Mouse (Mus musculus) hindbrain, postnatal 0 days (tissue): ENCODE data around the gene Sec14l1. TPM values are rescaled to one million over a fixed set of nuclear protein-coding genes. Genes with fewer than 3 reads are reported as not detected.

Source experiments
- ATAC-seq: fragments of 200-750 bp; cut with Nextera tagmentation; 2 replicates; pipeline ENCODE4 v1.8.0; 2017; ENCODE audit warnings: mild to moderate bottlenecking, moderate TSS enrichment, moderate library complexity
- DNase-seq: peaks from one replicate; pipeline ENCODE4 v3.0.0-alpha.2; 2015; ENCODE audit warnings: low spot score
- H3K27ac ChIP-seq: fragments of 300-500 bp; sonication (generic); 2 replicates; pipeline ENCODE4 v1.5.1; 2014; ENCODE audit warnings: mild to moderate bottlenecking
- H3K27me3 ChIP-seq: fragments of 300-500 bp; sonication (generic); 2 replicates; pipeline ENCODE4 v1.6.1; 2014; ENCODE audit warnings: low read length, mixed read lengths; ENCODE audit not compliant: insufficient read depth
- H3K36me3 ChIP-seq: fragments of 300-500 bp; sonication (generic); 2 replicates; pipeline ENCODE4 v1.6.1; 2014; ENCODE audit warnings: low read length, mixed read lengths; ENCODE audit not compliant: insufficient read depth
- H3K4me1 ChIP-seq: fragments of 300-500 bp; sonication (generic); 2 replicates; pipeline ENCODE4 v1.6.1; 2014; ENCODE audit warnings: antibody characterized with exemption, low read length, mixed read lengths; ENCODE audit not compliant: insufficient read depth
- H3K4me2 ChIP-seq: fragments of 300-500 bp; sonication (generic); 2 replicates; pipeline ENCODE4 v1.6.1; 2014; ENCODE audit warnings: low read depth, mild to moderate bottlenecking, low read length, moderate library complexity, mixed read lengths
- H3K4me3 ChIP-seq: fragments of 300-500 bp; sonication (generic); 2 replicates; pipeline ENCODE4 v1.5.1; 2014; ENCODE audit warnings: low read length
- H3K9ac ChIP-seq: fragments of 300-500 bp; sonication (generic); replicated peaks from 2 replicates; pipeline ENCODE4 v1.6.1; 2014; ENCODE audit warnings: mild to moderate bottlenecking, low read length, moderate library complexity, mixed read lengths
- H3K9me3 ChIP-seq: fragments of 300-500 bp; sonication (generic); 2 replicates; pipeline ENCODE4 v1.6.1; 2016; ENCODE audit warnings: low read length, mixed read lengths
- CTCF ChIP-seq: IDR thresholded peaks from 2 replicates; pipeline ENCODE4 v1.5.1; 2016; ENCODE audit warnings: antibody characterized with exemption, control low read depth, low read depth
- WGBS: fragments of 180-500 bp; shearing (Covaris S2); extraction: QIAGEN DNeasy Blood & Tissue Kit; methylation state at CpG from one replicate; pipeline ENCODE4 v1.1.7; 2014; 5-methylcytosine and 5-hydroxymethylcytosine counted together
- polyA plus RNA-seq: library from polyadenylated mRNA; unstranded; fragments of >200 nt; fragmentation: Nextera tagmentation; extraction: Ambion mirVana; gene quantifications from 2 replicates; pipeline ENCODE4 v1.2.1, GENCODE M21; 2015
- total RNA-seq: library from RNA; depleted of rRNA; stranded (reverse); fragments of >200 nt; gene quantifications from 2 replicates; pipeline ENCODE4 v1.2.3, GENCODE M21; 2014

The Sec14l1 gene
- total and polyA plus RNA-seq, 2 experiments from 2014 or later, result 47.0 to 74.1 TPM

GRCm38 (mm10) chr11:117116350-117117303, 1.7 kb downstream of the Sec14l1 start:
- H3K36me3 ChIP-seq, result peaks cover 5% of the 10 kb centered on the region; the same call in 1 of the 2 replicates
- H3K9me3 ChIP-seq, result no peaks in the 10 kb centered on the region
- peak overlapping the region; percentile 73; the same call in 1 of the 2 replicates for H3K9ac ChIP-seq
- peak overlapping the region; percentile 69 for H3K4me2 ChIP-seq
- no peak for DNase-seq
- WGBS, result 41% methylated on average over 18 of the region's 18 CpGs
- peak overlapping the region; percentile 64 for H3K4me3 ChIP-seq
- ATAC-seq, result no peak
- H3K27me3 ChIP-seq, result no peaks in the 10 kb centered on the region
- peaks cover 42% of the 10 kb centered on the region for H3K4me1 ChIP-seq
- TF ChIP-seq CTCF, result no peak
- 0 out of 2 replicates have a peak overlapping the region, but pooled peaks have one; percentile 20 for H3K27ac ChIP-seq

DNA sequence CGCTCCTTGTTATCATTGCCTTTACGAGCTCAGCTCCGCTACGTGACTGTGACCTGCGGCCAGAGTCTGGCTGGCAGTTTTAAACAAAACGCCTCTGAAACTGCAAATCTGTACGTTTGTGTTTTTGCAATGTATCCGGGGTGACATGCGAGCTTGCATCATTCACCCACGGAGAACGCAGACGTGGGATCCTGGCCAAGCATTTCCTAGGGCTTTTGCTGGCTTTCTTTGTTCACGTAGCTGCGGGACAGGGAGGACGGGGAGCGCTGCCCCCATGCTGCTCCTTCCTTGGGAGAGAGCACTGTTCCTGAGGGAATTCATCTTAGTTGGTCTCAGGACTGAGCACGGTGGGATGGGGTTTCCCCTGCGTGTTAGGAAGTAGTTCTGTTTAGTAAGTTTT, 2.4 kb downstream of the Sec14l1 start:
- no peak for TF ChIP-seq CTCF
- WGBS, result 40% methylated on average over 18 of the region's 18 CpGs
- H3K9ac ChIP-seq, result peak overlapping the region; percentile 17; the same call in 1 of the 2 replicates

DNA sequence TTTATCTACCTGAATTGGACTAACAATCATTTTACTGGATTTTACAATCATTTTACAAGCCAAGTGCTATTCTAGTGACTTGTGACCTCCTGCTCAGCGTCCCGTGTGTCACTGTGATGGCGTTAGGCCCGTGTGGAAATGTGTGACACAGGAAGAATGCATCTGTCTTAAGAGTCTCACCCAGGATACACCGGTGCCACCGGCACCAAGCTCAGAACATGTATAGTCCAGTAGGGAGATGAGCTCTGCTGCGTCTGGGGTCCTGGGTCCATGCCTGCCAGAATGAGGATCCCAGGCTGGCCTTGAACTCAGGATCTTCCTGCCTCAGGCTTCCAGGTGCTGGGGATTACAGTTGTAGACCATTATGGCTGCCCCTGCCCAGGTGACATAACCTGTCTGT, 2.8 kb downstream of the Sec14l1 start:
- Histone ChIP-seq H3K9ac (peak overlapping the region; percentile 17; the same call in 1 of the 2 replicates), H3K4me3 (no peak overlapping the region), H3K4me2 (no peak overlapping the region), H3K4me1 (peaks cover 43% of the 10 kb centered on the region), H3K36me3 (peaks cover 5% of the 10 kb centered on the region; the same call in 1 of the 2 replicates), H3K27ac (no peak overlapping the region), H3K9me3 (no peaks in the 10 kb centered on the region), H3K27me3 (no peaks in the 10 kb centered on the region)
- ATAC-seq (no peak), DNase-seq (no peak)
- no peak for TF ChIP-seq CTCF
- WGBS, result 82% methylated on average over 7 of the region's 7 CpGs

More for the DNA sequence above, 2.4 kb downstream of the Sec14l1 start:
- H3K36me3 ChIP-seq, result peaks cover 5% of the 10 kb centered on the region; the same call in 1 of the 2 replicates
- DNase-seq (no peak), ATAC-seq (no peak)
- peak overlapping the region; percentile 15; the same call in 1 of the 2 replicates for H3K4me3 ChIP-seq
- peaks cover 43% of the 10 kb centered on the region for H3K4me1 ChIP-seq
- H3K9me3 ChIP-seq, result no peaks in the 10 kb centered on the region
- no peak overlapping the region for H3K27ac ChIP-seq
- peak overlapping the region; percentile 69 for H3K4me2 ChIP-seq
- H3K27me3 ChIP-seq, result no peaks in the 10 kb centered on the region

- no peaks in the 10 kb centered on the region for H3K27me3 ChIP-seq
- peaks cover 43% of the 10 kb centered on the region for H3K4me1 ChIP-seq
- DNase-seq (no peak), ATAC-seq (no peak)
- 0 out of 2 replicates have a peak overlapping the region, but pooled peaks have one; percentile 7 for H3K4me2 ChIP-seq
- 55% methylated on average over 4 of the region's 4 CpGs for WGBS
- H3K9ac ChIP-seq, result no peak overlapping the region
- H3K36me3 ChIP-seq, result peaks cover 5% of the 10 kb centered on the region; the same call in 1 of the 2 replicates
- TF ChIP-seq CTCF, result no peak
- no peak overlapping the region for H3K4me3 ChIP-seq
- 0 out of 2 replicates have a peak overlapping the region, but pooled peaks have one; percentile 51 for H3K27ac ChIP-seq
- H3K9me3 ChIP-seq, result no peaks in the 10 kb centered on the region
These were observed 3.3 kb downstream of the Sec14l1 start for GRCm38 (mm10) chr11:117118248-117118647.

- Histone ChIP-seq H3K36me3 (peaks cover 5% of the 10 kb centered on the region; the same call in 1 of the 2 replicates), H3K4me3 (no peak overlapping the region), H3K9ac (no peak overlapping the region), H3K4me2 (peak overlapping the region; percentile 18; the same call in 1 of the 2 replicates), H3K9me3 (no peaks in the 10 kb centered on the region), H3K4me1 (peaks cover 46% of the 10 kb centered on the region), H3K27me3 (no peaks in the 10 kb centered on the region), H3K27ac (peak overlapping the region; percentile 51; the same call in 1 of the 2 replicates)
- ATAC-seq, result no peak
- peak; percentile 60 for DNase-seq
- no peak for TF ChIP-seq CTCF
- WGBS, result 25% methylated on average over 11 of the region's 11 CpGs
These were observed 3.9 kb downstream of the Sec14l1 start for GRCm38 (mm10) chr11:117118721-117119321.

DNA sequence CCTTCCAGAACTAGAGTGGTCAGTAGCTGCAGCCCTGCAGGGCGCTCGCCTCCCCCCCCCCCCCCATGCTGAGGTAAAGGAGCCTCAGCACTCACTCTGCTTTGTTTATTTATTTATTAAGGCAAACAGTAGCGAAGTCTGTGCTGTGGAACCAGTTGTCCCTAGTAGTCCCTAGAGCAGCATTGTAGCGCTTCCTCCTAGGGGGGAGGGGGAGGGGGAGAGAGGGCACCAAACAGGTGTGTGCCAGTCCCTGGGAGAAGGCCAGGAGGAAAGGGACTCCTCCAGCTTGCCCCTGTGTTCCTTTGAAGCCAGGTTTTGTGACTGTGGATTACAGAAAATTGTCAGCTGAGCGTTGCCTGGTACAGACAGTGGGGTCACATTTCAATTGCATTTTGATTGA, 4.8 kb downstream of the Sec14l1 start:
- DNase-seq, result no peak
- H3K4me1 ChIP-seq, result peaks cover 46% of the 10 kb centered on the region
- no peaks in the 10 kb centered on the region for H3K27me3 ChIP-seq
- 0 out of 2 replicates have a peak overlapping the region, but pooled peaks have one; percentile 5 for H3K4me2 ChIP-seq
- H3K9me3 ChIP-seq, result no peaks in the 10 kb centered on the region
- peaks cover 5% of the 10 kb centered on the region; the same call in 1 of the 2 replicates for H3K36me3 ChIP-seq
- TF ChIP-seq CTCF, result no peak
- ATAC-seq, result no peak
- H3K4me3 ChIP-seq, result no peak overlapping the region
- H3K9ac ChIP-seq, result no peak overlapping the region
- no peak overlapping the region for H3K27ac ChIP-seq
- WGBS, result 44% methylated on average over 4 of the region's 5 CpGs
